Mouse (Mus musculus) left cerebral cortex, adult 2 months (tissue): ENCODE measurements at regions not wholly inside any gene's neighbourhood (a gene's known extent, or its start where the extent isn't known, plus 50 kb on each side); places are given as distances from the start of the nearest gene placed in this dataset.
A peak's percentile ranks its signal among the peaks of the same experiment; 100 is the strongest.

ENCODE experiments used
- DNase-seq, 2 experiments: peaks; one replicate each; pipeline ENCODE4 v3.0.0; 2021 to 2022; ENCODE audit warnings: low spot score in 2 of 2, mixed read lengths in 1 of 2; ENCODE audit errors: extremely low spot score in 1 of 2
- H3K27ac ChIP-seq: fragments of 200-600 bp; 2 replicates; pipeline ENCODE4 v1.8.1; 2022
- H3K4me3 ChIP-seq: fragments of 200-600 bp; 2 replicates; pipeline ENCODE4 v1.8.1; 2022
- CTCF ChIP-seq: fragments of 200-600 bp; IDR thresholded peaks from 2 replicates; pipeline ENCODE4 v1.8.1; 2022; ENCODE audit warnings: antibody characterized with exemption, mild to moderate bottlenecking, moderate library complexity
- intact Hi-C: fragments of 180-260 bp; cut with DNase I; formaldehyde crosslinking; loops from one replicate; pipeline ENCODE4 v1.15.1; 2025

DNA sequence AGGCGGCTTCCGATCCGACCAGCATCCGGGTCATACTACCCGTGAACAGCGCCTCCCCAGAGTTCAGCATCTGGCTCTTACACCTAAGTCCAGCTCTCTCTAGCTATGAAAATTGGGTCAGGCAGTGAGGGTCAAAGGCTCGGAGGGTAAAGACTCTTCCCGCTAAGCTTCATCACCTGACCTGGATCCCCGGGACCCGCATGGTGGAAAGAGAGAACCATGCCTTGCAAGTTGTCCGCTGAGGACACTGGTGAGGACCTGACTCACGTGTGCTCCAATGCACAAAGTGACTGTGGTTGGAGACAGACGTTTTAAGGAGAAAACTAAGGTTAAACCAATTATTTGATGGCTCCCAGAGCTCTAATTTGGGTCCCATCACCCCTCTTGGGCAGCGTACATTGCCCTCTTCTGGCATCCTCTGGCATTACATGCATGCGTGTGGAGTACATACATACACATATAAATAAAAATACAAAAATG, 74.6 kb upstream of the Sall4 start:
- DNase-seq, result no peak
- intact Hi-C loops, result loop anchor here (5.0 kb wide), 1 partner anchor 75 kb away; the partner anchor contains the start of gene Sall4
- TF ChIP-seq CTCF, result peak; percentile 14
- no peak overlapping the region for H3K27ac ChIP-seq
- no peak overlapping the region for H3K4me3 ChIP-seq

DNA sequence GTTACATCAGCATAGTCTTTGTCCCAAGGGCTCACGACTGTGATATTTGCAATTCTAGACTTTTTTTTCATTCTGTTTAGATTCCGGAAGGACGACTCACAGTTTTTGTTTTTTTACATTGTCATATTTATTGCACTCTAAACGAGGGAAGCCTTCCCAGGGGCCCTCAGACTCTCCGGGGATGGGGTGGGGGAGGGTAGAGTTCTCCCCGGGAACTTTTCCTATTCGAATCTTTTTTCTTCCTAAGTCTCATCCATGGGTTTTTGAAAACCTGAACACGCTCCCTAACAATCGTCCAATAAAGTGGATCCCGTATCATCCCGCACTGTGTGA, 73.9 kb upstream of the Sall4 start:
- no peak for DNase-seq
- intact Hi-C loops, result loop anchor here (5.0 kb wide), 1 partner anchor 74 kb away; the partner anchor contains the start of gene Sall4
- Histone ChIP-seq H3K27ac (no peak overlapping the region), H3K4me3 (no peak overlapping the region)
- TF ChIP-seq CTCF, result no peak

DNA sequence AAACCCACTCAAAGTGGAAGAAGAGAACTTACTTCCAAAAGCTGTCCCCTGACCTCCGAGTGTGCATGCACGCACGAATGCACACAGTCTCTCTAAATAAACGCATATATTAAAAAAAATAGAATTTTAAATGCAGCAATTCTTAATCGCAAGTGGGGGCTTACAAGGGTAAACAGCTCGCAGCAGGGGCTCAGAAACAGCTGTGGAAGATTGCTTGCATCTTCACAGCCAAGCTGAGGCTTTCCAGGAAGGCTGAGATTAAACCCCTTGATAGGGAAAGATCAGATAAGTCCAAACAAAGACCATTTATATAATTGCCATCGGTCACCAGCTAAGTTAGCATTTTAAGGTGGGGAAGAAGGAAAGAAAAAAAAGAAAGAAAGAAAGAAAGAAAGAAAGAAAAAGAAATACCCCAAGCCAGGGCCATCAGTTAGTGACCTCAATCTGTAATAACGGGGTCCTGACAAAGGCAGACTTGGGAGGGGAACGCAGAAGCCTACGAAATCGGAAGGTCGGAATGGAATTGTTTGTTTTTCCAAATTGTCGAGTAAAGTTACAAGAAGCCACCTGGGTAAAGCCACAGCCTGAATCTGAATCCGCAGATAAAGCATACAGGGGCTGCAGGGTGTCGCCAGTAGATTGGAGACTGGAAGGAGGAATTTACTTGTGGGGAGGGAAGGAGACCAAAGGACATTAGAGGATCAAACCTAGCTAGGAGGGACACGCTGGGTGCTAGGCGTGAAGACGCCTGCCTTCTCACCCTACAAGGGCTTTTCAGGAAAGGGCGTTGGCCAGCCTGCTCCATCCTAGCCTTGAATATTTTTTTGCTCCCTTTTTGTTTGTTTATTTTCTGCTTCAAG, 73.3 kb upstream of the Sall4 start:
- Histone ChIP-seq H3K27ac (no peak overlapping the region), H3K4me3 (no peak overlapping the region)
- no peak for TF ChIP-seq CTCF
- DNase-seq, result no peak
- intact Hi-C loops, result loop anchor here (5.0 kb wide), 1 partner anchor 74 kb away; the partner anchor contains the start of gene Sall4

DNA sequence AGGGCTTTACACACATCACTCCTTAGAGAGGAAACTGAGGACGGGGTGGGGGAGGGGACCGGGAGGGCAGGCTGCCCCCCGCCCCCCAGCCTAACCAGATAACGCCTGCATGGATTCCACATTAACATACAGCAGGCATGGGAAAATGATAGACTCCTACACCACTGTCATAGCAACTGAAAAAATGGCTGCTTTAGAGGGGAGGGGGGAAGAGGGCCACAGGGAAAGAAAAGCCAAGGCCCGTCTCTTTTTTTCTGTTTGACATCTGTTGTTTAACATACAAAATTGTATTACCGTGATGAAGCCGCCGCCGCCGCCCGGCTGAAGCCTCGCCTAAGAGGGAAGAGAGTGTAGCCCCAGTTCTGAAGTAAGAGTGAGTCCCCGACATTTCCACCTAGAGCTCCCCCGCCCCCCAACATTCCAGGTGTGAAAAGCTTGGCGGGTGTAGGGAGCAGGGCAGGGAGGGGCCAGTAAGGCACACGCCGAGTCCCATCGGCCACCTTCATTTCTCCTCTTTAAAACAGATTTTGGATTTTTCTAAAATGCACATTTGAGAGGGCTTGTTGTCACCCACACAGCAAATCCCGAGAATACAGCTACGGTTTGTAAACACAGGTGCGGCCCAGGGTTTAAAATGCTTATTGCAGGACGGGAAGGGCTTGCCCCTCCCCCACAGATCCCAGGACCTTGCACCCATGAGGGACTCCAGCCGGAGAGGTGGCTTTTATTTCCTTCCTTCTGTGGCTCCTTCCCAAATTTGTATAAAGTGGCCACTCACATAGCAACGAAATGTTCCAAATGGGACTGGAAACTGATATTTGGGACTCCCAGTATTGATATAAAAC, 72.3 kb upstream of the Sall4 start:
- no peak for DNase-seq
- no peak overlapping the region for H3K27ac ChIP-seq

DNA sequence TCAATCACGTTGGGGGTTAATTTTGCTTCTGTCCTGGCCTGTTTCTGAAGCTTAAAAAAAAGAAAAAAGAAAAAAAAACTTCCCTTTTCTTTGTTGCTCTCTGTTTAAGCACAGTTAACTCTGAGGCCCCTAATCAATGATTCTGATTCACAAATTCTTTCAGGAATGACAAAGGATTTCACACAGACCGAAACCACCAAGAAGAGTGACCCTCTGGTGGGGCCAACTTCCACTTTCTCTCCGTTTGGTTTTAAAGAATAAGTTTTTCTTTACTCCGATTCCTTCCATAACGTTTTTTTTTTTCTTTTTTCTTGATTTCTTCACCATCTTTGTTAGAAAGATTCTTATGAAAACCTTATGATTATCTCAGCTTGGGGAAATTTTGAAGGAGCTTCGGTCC, 71.5 kb upstream of the Sall4 start:
- no peak overlapping the region for H3K27ac ChIP-seq
- H3K4me3 ChIP-seq, result no peak overlapping the region
- no peak for DNase-seq
- no peak for TF ChIP-seq CTCF
- intact Hi-C loops, result no loop called here

More for the DNA sequence above, 72.3 kb upstream of the Sall4 start:
- intact Hi-C loops, result loop anchor here (5.0 kb wide), 1 partner anchor 73 kb away; the partner anchor contains the start of gene Sall4
- no peak for TF ChIP-seq CTCF
- H3K4me3 ChIP-seq, result no peak overlapping the region

DNA sequence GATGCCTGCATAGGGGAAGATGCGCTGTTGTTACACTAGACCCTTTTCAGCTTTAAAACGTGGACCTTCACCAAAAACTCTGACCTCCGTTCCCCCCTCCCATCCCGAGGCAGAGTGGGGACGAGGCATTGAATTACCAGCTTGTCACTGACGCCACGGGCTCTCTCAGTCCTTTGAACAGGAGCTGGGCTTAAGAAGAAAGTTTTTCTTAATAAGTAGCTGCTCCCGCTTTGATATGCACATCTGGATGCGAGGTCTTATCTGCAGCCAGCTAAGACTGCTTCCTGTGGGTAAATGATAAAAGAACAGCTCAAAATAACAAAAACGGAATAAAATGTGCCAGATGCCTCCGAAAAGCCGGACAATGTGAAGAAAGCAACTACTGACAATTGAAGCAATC, 70.9 kb upstream of the Sall4 start:
- no peak for TF ChIP-seq CTCF
- no peak overlapping the region for H3K27ac ChIP-seq
- no peak overlapping the region for H3K4me3 ChIP-seq
- intact Hi-C loops, result no loop called here
- no peak for DNase-seq

DNA sequence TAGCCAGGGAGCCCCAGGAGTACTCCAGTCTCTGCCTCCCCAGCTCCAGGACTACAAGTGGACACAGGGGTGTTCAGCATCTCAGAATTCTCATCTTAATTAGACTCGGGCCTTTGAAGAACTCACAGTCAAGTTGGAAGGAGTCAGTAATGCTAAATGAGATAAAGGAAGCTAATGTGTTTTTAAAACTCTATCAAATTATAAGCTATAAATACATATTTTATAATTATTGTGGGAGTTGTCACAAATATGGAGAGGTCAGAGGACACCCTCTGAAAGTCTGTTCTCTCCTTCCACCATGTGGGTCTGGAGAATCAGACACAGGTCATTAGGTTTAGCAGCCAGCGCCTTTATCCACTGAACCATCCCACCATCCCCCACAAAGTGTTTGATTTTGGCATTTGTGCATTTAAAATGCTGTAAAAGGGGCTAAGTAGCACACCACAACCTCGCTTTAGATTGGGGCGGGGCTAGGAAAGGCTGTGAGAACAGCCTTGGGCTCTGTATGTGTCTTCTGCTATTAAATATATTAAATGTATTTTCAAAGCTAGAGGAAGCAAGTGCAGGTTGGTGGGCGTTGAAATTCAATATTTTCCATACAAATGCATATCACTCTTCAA, 70.3 kb upstream of the Sall4 start:
- no peak for DNase-seq
- H3K27ac ChIP-seq, result no peak overlapping the region
- H3K4me3 ChIP-seq, result no peak overlapping the region
- TF ChIP-seq CTCF, result no peak
- intact Hi-C loops, result no loop called here

DNA sequence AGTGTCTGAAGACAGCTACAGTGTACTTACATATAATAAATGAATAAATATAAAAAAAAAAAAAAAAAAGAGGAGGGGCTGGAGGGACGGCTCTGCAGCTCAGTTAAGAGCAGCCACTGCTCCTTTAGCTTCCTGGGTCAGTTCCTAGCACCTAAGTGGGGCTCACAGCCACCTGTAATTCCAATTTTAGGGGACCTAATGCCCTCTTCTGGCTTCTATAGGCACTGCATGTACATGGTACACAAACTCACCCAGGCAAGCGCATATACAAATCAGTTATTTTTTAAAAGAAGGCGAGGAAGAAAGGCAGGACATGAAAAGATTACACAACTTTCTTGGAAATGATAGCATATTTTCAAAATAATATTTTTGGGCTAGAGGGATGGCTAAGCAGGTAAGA, 67.0 kb upstream of the Sall4 start:
- intact Hi-C loops, result no loop called here
- no peak for DNase-seq
- Histone ChIP-seq H3K4me3 (no peak overlapping the region), H3K27ac (no peak overlapping the region)
- no peak for TF ChIP-seq CTCF

DNA sequence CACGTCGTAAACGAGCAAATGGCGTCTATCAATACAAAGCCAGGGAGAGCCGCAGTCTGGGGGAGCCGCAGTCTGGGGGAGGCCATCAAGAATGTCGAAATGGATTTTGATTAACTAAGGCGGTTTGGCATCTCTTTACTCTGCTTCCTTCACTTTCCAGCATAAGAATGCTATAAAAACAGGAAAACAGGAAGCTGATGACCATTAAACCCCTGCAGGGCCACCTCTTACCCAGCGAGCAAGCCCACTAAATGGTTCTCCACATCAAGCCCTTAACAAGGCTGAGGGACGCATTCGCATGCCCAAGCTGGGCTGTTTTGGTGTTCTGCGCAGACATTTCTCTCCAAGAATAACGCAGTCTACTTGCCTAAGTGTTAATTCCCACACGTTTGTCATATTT, 64.0 kb upstream of the Sall4 start:
- H3K4me3 ChIP-seq, result no peak overlapping the region
- H3K27ac ChIP-seq, result no peak overlapping the region
- intact Hi-C loops, result no loop called here
- TF ChIP-seq CTCF, result no peak
- no peak for DNase-seq

DNA sequence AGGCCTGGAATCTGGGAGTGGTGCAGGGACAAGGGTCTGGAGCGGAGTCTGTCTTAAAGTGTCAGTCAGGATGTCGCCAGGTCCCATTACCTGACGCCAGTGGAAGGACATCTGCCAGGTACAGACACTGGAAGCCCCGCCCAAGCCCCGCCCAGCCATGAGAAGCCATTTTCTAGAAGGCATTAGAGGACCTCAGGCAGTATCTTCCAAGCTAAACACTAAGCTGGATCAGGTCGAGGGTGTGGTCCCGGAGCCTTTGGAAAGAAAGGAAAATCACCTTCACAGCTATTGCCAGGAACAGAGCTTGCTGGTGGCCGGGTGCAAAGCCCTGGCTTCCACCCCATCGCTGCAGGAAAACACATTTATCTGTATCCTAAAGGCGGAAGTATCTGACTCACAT, 52.9 kb upstream of the Sall4 start:
- no peak for TF ChIP-seq CTCF
- Histone ChIP-seq H3K27ac (no peak overlapping the region), H3K4me3 (no peak overlapping the region)
- intact Hi-C loops, result no loop called here
- DNase-seq, result no peak
